Mouse (Mus musculus): ENCODE results near the gene Brix1. TPM values are rescaled to one million over a fixed set of nuclear protein-coding genes. Genes with fewer than 3 reads are reported as not detected.

The Brix1 gene
- total RNA-seq, 2 experiments from 2014 or later = 18.1 to 26.6 TPM

DNA sequence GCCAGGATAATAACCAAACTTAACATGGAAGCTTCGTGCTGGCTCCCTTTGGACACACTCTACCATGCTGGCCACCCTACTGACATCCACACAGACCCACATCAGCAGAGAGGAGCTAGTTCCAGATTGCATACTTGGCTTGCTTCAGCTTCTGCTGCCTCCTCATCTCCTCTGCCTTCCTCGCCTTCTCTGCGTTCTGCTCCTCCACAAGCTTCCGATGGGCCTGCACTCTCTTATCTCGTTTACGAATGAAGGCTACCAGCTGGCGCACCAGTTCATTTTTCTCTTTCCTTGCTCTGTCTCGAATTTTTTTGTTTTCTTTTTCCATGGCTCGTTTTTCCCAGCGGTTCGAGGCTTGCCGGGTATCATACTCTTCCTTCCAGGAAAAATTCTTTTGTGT is 24.8 kb downstream of the Brix1 start:
- no peak for DNase-seq (ENCODE audit: low spot score in 2 of 2)

DNA sequence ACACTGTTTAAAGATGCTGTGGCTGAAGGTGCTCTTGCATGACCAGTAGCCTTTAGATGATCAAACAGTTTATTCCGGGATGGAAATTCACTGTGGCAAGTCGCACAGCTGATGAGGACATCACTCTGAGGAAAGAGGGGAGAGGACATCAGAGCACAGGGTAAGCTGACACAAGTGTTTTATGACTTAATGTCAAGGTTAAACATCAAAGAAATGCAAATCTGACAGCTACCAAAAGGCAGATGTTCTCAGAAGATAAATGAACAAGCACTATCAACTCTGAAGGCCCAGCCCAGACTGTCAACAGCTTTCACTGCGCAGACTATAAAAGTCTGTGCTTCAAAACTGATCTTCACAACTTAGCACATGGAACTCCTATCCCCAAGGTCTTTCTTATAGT is 38.6 kb downstream of the Brix1 start:
- no peak for DNase-seq (ENCODE audit: low spot score in 2 of 2)

DNA sequence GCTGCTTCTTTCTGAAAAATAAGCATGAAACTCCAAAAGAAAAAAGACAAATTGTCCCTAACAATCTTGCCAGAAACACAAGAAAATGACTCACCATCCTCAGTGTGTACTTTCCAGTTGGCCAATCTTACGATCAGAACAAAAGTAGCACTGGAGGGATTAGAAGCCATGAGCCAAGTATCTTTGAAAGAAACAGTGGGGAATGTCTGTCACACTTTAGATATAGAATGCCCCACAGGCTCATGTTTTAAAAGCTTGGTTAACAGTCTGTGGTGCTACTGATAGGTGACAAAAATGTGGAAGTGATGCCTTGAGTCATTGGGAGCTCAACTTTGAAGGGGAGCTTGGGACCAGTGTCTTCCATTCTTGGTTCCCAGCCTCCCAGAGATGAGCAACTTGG is 43.5 kb downstream of the Brix1 start:
- no peak for DNase-seq (ENCODE audit: low spot score in 2 of 2)

DNA sequence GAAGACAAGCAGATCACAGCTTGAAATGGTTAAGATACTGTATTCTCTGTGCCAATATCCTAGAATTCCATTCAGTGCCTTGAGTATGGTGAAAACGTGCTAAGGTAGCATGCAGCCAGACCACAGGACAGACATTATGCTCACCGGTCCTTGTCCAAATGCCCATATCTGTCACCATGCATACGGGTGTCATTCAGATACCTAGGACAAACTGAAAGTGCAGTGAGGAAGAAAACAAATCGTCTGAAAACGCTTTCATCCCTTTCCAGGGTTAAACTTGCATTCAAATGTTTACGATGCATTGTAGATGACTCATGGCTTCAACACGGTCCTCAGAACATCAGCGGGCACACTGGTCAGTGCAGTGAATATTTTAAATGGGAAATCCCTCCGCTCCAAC is 44.3 kb downstream of the Brix1 start:
- DNase-seq (ENCODE audit: low spot score in 2 of 2) = no peak

DNA sequence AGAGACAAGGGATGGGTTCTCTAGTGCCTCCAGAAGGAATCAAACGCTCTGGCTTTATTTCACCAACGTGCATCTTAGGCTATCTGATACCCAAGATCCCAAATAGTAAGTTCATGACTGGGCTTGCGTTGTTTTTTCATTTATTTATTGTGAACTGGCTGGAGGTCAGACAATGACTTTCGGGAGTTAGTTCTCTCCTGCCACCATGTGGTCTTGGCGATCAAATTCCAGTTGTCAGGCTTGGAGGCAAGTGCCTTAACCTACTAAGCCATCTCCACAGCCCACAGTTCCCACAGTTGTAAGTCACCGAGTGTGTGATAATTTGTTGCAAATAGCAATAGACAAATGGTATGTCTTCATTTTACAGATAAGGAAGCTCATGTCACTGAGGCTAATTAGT is 45.8 kb downstream of the Brix1 start:
- no peak for DNase-seq (ENCODE audit: low spot score in 2 of 2)

DNA sequence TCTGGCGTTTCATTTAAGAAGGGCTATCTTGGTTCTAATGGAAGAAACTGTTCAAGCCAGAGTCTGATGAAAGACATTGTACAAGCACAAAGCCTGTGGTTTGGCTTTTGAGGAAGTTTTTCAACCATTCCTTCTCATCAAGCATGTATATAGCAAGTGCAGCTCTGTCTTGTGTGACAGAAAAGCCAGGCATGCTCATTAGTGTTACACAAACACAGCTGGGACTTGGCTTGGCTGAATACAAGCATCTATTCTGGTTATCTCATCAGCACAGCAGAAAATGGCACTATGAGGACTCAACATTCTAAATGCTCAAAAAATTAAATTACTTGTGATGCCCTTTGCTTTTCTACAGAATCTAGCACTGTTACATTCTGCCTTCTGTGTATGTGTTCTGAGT is 48.9 kb downstream of the Brix1 start:
- no peak for DNase-seq (ENCODE audit: low spot score in 2 of 2)

DNA sequence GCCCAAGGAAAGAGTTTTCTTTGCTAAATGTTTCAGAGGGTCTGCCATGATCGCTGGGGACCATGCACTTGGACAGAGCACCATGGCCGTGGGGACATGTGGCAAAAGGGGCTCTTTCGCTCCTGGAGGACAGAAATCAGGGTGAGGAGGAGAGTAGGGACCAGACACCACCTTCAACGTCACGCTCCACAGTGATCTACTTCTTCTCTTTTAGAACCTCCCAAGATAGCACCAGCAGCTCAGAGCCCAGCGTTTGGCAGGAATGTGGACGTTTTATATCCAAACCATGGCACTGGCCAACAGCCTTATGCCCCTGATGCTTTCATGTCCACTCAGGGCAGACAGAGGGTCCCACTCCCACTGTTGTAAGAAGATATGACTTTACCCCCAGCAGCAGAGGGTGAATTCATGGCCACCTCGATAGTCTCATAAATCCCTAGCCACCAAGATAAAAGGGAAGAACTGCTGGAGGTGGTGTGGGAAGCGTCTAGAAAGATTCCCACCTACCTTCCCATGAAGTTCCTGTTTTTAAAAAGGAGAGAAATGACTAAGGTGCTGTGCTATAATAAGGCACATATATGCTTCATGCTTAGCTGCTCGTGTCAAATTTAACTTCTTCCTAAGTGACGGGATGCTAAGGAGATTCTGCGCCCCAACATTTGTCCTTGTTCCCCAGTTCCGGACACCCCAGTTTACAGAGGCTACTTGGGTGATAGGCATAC is 59.0 kb downstream of the Brix1 start:
- no peak for DNase-seq (ENCODE audit: low spot score in 2 of 2)

DNA sequence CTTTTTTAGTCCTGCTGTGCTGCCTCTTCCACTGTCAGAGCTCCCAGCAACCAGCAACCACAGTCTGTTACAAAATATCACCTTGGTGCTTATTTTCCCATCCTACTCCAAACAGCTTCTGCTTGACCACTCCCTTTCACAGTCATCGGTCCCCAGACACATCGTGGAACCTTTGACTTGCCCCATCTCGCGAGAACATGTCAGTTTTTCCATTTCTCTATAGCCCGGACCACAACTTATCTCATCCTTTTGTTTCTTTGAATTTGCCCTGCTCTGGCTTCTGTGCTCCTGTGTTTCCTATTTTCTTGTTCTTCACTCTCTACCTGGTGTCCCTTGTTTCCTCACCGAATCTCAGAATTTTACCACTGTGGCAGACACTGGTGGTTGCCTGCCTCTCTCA is 59.6 kb downstream of the Brix1 start:
- DNase-seq (ENCODE audit: low spot score in 2 of 2) = no peak

Other genes starting within 250 kb of the Brix1 start
- gene Gm21973, start 160.6 kb downstream of the Brix1 start, total RNA-seq (2021) = not detected
- gene Agxt2, start 127.4 kb downstream of the Brix1 start, total RNA-seq (2021) = not detected
- 10 to 100 TPM; 23.7 to 26.3 TPM for gene Dnajc21, start 15.4 kb downstream of the Brix1 start, total RNA-seq (2021)
- 10 to 100 TPM; 12.5 to 14.5 TPM for gene Rad1, start 71 bp upstream of the Brix1 start, total RNA-seq (2021)
- gene Ttc23l, start 72.7 kb upstream of the Brix1 start, total RNA-seq (2021) = not detected
- 1 to 10 TPM; 4.8 to 5.1 TPM for gene Rai14, start 228.7 kb upstream of the Brix1 start, total RNA-seq (2021)